Mouse (Mus musculus) thymus, postnatal 36 days (tissue): Measurements from ENCODE around the gene Prcp.

Source experiments
- DNase-seq, 2 experiments: peaks; one replicate each; pipeline ENCODE4 v3.0.0; 2022; ENCODE audit warnings: mixed read lengths in 2 of 2

Prcp gene

GRCm38 (mm10) chr7:92874116-92874675, at the start of gene Prcp, which contains the start of gene Ddias:
Gene Prcp (plus strand): TSS chr7:92874470.
Gene Ddias (minus strand): TSS chr7:92874247.
- DNase-seq, result peak; percentile 88 to 92

- no peak for DNase-seq
Observed at GRCm38 (mm10) chr7:92826248-92826647, 48.0 kb upstream of the Prcp start.

GRCm38 (mm10) chr7:92827981-92828380, 46.3 kb upstream of the Prcp start:
- DNase-seq, result no peak

- no peak for DNase-seq
Observed at GRCm38 (mm10) chr7:92832395-92832794, 41.9 kb upstream of the Prcp start.

GRCm38 (mm10) chr7:92834391-92834790, 39.9 kb upstream of the Prcp start:
- no peak for DNase-seq

- DNase-seq, result no peak
Observed at GRCm38 (mm10) chr7:92836447-92836846, 37.8 kb upstream of the Prcp start.

GRCm38 (mm10) chr7:92837226-92837625, 37.0 kb upstream of the Prcp start:
- no peak for DNase-seq

- DNase-seq, result no peak
Observed at GRCm38 (mm10) chr7:92837907-92838306, 36.4 kb upstream of the Prcp start.

GRCm38 (mm10) chr7:92842254-92842653, 32.0 kb upstream of the Prcp start:
- DNase-seq, result no peak

- DNase-seq, result no peak
Observed at GRCm38 (mm10) chr7:92848246-92848645, 26.0 kb upstream of the Prcp start.

- no peak for DNase-seq
Observed at GRCm38 (mm10) chr7:92866526-92866925, 7.7 kb upstream of the Prcp start.

- DNase-seq, result no peak
Observed at GRCm38 (mm10) chr7:92870161-92870560, 4.1 kb upstream of the Prcp start.

- DNase-seq, result no peak
Observed at GRCm38 (mm10) chr7:92871596-92871995, 2.7 kb upstream of the Prcp start.

GRCm38 (mm10) chr7:92874761-92875408, 615 bp downstream of the Prcp start:
- peak; percentile 88 to 93 for DNase-seq

GRCm38 (mm10) chr7:92876066-92876465, 1.8 kb downstream of the Prcp start:
- no peak for DNase-seq

- DNase-seq, result no peak
Observed at GRCm38 (mm10) chr7:92876538-92876937, 2.3 kb downstream of the Prcp start.

GRCm38 (mm10) chr7:92878575-92879285, 4.5 kb downstream of the Prcp start:
- DNase-seq, result no peak

- DNase-seq, result no peak
Observed at GRCm38 (mm10) chr7:92883850-92884716, 9.8 kb downstream of the Prcp start.

GRCm38 (mm10) chr7:92884998-92885660, 10.9 kb downstream of the Prcp start:
- no peak for DNase-seq

GRCm38 (mm10) chr7:92886801-92887200, 12.5 kb downstream of the Prcp start:
- no peak for DNase-seq

GRCm38 (mm10) chr7:92887230-92887629, 13.0 kb downstream of the Prcp start:
- DNase-seq, result no peak

GRCm38 (mm10) chr7:92890211-92890610, 15.9 kb downstream of the Prcp start:
- DNase-seq, result no peak
